Mouse (Mus musculus) limb, embryonic 13.5 days (tissue): ENCODE measurements around the gene Arid3b. TPM values are rescaled to one million over a fixed set of nuclear protein-coding genes. Genes with fewer than 3 reads are reported as not detected.

ENCODE experiments used
- ATAC-seq: fragments of 200-750 bp; cut with Nextera tagmentation; 2 replicates; pipeline ENCODE4 v1.8.0; 2017; ENCODE audit warnings: low read depth, moderate number of reproducible peaks, moderate TSS enrichment; ENCODE audit not compliant: low FRiP score
- H3K27ac ChIP-seq: fragments of 300-500 bp; sonication (generic); 2 replicates; pipeline ENCODE4 v1.5.1; 2015; ENCODE audit warnings: inconsistent platforms, mild to moderate bottlenecking, moderate library complexity
- H3K27me3 ChIP-seq: fragments of 300-500 bp; sonication (generic); 2 replicates; pipeline ENCODE4 v1.6.1; 2015; ENCODE audit warnings: mild to moderate bottlenecking, inconsistent platforms
- H3K36me3 ChIP-seq: fragments of 300-500 bp; sonication (generic); 2 replicates; pipeline ENCODE4 v1.6.1; 2015; ENCODE audit warnings: inconsistent platforms, mild to moderate bottlenecking, moderate library complexity
- H3K4me1 ChIP-seq: fragments of 300-500 bp; sonication (generic); 2 replicates; pipeline ENCODE4 v1.6.1; 2015; ENCODE audit warnings: inconsistent platforms
- H3K4me2 ChIP-seq: fragments of 300-500 bp; sonication (generic); replicated peaks from 2 replicates; pipeline ENCODE4 v1.6.1; 2015; ENCODE audit warnings: inconsistent platforms, mild to moderate bottlenecking, moderate library complexity
- H3K4me3 ChIP-seq: fragments of 300-500 bp; sonication (generic); 2 replicates; pipeline ENCODE4 v1.5.1; 2015; ENCODE audit warnings: moderate library complexity, mild to moderate bottlenecking, inconsistent platforms
- H3K9ac ChIP-seq: fragments of 300-500 bp; sonication (generic); 2 replicates; pipeline ENCODE4 v1.6.1; 2015; ENCODE audit warnings: mild to moderate bottlenecking, inconsistent platforms
- H3K9me3 ChIP-seq: fragments of 300-500 bp; sonication (generic); 2 replicates; pipeline ENCODE4 v1.6.1; 2016; ENCODE audit warnings: inconsistent platforms
- WGBS: fragments of 180-500 bp; shearing (Covaris S2); methylation state at CpG from one replicate; pipeline ENCODE4 v1.1.7; 2015; 5-methylcytosine and 5-hydroxymethylcytosine counted together
- polyA plus RNA-seq: library from polyadenylated mRNA; unstranded; fragments of >200 nt; fragmentation: Nextera tagmentation; extraction: Ambion mirVana; gene quantifications from 2 replicates; pipeline ENCODE4 v1.2.1, GENCODE M21; 2015

The Arid3b gene
- polyA plus RNA-seq, 1 experiment from 2014 or later: 7.3 TPM

DNA sequence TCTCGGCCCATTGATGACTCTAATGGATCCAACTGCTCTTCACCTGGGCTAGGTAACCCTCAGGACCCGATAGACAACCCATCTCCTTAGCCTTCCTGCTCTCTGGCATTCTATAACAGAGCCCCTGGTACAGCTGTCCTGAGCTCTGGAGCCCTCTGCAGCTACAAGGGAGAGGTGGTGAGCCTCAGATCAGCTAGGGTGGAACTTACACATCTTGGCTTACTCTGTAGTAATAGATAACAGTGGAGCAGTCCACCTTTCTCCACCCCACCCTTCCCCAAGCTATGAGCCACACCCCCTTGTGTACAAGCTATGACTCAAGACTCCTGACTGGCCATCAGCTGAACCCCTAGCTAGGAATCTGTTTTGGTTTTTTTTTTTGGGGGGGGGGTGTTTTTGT is 65.8 kb downstream of the Arid3b start:
- Histone ChIP-seq H3K4me2 (no peak overlapping the region), H3K27ac (no peak overlapping the region), H3K4me1 (peaks cover 8% of the 10 kb centered on the region), H3K4me3 (no peak overlapping the region), H3K36me3 (no peaks in the 10 kb centered on the region), H3K9ac (no peak overlapping the region), H3K9me3 (no peaks in the 10 kb centered on the region), H3K27me3 (no peaks in the 10 kb centered on the region)
- ATAC-seq: no peak
- WGBS: 88% methylated on average over 2 of the region's 2 CpGs

DNA sequence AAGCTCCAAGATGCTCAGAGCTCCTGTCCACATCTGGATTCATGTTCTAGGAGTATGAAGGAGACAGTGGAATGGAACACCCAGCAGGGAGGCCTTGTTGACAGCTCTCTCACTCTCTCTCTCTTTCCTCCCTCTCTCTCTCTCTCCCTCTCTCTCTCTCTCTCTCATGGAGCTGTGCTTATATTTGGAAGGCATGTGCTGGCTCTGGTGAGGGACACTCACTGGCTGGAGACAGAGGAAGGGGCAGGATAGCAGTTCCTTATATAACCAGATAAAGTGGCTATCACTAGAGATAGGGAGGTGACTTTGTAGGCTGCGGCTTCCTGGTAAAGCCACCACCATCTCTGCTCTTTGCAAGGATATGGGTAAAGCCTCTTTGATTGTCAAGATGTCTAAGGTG is 66.4 kb downstream of the Arid3b start:
- 83% methylated on average over 1 of the region's 1 CpGs for WGBS
- Histone ChIP-seq H3K27ac (no peak overlapping the region), H3K9me3 (no peaks in the 10 kb centered on the region), H3K4me1 (peaks cover 8% of the 10 kb centered on the region), H3K4me2 (no peak overlapping the region), H3K27me3 (no peaks in the 10 kb centered on the region), H3K4me3 (no peak overlapping the region), H3K9ac (no peak overlapping the region), H3K36me3 (no peaks in the 10 kb centered on the region)
- no peak for ATAC-seq

DNA sequence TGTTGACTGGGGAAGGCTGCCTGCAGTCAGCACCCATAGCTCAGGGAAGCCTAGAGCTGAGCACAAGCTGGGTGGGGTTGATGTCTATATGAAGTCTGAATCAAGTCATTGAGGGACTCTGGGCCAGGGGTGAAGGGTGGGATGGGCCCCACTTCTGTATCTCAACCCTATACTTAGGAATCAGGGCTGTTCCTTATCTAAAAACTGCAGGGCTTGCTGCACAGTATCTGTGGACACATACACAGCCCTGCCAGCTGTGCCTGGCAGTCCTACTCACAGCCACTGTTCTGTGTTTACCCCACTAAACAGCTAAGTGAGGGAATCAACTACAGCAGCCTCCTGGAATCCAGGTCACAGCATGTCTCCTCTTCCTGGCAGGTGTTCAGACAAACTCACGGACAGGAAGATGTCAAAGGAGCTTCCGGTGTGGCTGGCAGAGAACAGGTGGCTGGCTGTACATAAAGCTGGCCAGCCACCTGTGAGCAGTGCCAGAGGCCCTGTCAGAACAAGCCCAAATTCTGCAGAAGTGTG is 67.0 kb downstream of the Arid3b start:
- Histone ChIP-seq H3K4me2 (no peak overlapping the region), H3K36me3 (no peaks in the 10 kb centered on the region)

DNA sequence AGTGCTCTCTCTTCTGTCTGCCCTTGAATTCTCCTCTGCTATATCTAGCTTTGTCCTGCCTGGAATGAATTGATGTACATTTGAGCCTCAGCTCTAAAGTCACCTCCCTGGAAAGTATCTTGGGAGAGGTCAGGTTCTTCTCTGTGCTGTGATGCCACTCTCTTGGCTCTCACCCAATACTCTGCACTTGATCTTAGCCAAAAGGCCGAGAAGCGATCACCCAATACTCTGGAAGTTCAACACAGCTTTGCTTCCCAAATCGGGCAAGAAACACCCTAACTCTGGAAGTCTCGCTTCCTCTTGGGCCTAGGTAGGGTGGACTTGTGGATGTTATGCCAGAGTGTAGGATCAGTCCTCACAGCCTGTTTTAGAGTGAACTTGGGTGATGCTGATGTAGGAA is 69.4 kb downstream of the Arid3b start:
- H3K4me3 ChIP-seq: no peak overlapping the region
- no peaks in the 10 kb centered on the region for H3K27me3 ChIP-seq
- no peak overlapping the region for H3K27ac ChIP-seq
- peaks cover 28% of the 10 kb centered on the region for H3K4me1 ChIP-seq
- no peak overlapping the region for H3K9ac ChIP-seq
- no peaks in the 10 kb centered on the region for H3K36me3 ChIP-seq
- no peak for ATAC-seq
- WGBS: 93% methylated on average over 4 of the region's 4 CpGs
- H3K9me3 ChIP-seq: no peaks in the 10 kb centered on the region
- H3K4me2 ChIP-seq: no peak overlapping the region

More for the DNA sequence above, 67.0 kb downstream of the Arid3b start:
- Histone ChIP-seq H3K9ac (no peak overlapping the region), H3K9me3 (no peaks in the 10 kb centered on the region), H3K4me1 (peaks cover 8% of the 10 kb centered on the region), H3K27ac (no peak overlapping the region), H3K4me3 (no peak overlapping the region), H3K27me3 (no peaks in the 10 kb centered on the region)
- WGBS: 58% methylated on average over 2 of the region's 2 CpGs
- no peak for ATAC-seq

DNA sequence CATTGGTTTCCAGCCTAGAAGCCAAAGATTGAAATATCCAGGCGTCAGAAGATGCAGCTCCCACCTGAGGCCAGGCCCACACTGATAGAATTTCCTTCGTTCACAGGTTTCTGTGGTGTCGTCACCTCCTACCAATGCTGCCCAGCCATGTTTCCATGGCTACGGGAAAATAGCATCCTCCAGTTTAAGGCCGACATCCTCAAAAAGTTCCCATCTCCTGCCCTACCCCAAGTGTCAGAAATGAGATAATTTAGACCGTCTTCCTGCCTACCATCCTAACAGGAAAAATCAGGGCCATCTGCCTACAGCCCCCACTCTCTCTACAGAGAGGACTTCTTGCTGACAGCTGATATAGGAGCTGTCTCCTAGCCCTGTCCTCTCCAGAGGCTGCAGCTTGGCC is 70.2 kb downstream of the Arid3b start:
- no peak overlapping the region for H3K27ac ChIP-seq
- peak overlapping the region; percentile 93 for H3K4me3 ChIP-seq
- H3K4me1 ChIP-seq: peaks cover 36% of the 10 kb centered on the region
- ATAC-seq: no peak
- no peaks in the 10 kb centered on the region for H3K27me3 ChIP-seq
- peak overlapping the region; percentile 97 for H3K9ac ChIP-seq
- H3K9me3 ChIP-seq: no peaks in the 10 kb centered on the region
- WGBS: 39% methylated on average over 6 of the region's 6 CpGs
- peak overlapping the region; percentile 96 for H3K4me2 ChIP-seq
- H3K36me3 ChIP-seq: peaks cover 5% of the 10 kb centered on the region

DNA sequence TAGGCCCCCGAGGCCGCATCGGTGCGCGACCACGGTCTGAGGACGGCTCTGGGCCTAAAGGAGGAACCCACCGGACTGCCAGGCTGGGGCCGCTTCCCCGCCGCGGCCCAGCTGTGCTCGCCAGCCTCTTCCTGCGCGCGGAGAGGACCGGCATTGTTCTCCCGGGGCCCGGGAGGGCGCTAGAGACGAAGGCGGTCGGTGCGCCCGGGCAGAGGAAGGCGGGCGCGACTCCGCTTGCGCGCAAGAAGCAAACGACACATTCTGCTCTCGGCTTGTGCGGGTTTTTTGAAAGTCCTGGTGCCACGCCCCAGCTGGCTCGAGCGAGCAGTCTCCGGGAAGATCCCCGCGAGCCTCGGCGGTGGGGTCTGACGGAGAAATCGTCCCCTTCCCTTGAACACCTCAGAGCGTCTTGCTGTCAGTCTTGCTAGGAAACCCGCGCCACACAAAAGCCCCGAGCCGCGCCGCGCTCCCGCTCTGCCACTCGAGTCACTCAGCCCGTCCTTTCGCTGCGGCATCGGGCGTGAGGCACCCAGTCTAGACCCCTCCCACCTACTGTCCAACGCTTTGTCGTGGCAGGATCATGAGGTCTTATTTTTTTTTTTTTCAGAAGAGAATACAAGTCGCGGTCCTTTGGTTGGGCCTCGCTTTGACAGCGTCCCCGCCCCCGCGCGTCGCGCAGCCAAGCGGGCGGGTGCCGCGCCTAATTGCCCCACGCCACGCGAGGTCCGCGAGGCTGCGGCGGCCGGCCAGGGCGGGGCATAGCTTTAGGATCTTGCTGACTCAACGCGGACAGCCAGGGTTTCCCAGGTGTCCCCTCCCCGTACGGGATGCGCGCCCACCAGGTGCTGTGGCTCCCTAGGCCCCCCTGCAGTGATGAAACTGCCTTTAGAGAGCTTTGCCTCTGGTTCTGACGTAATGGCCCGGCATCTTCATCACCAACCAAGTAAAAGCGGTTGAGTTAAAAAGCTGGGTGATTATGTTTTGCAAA is 70.9 kb downstream of the Arid3b start, which contains the start of gene Clk3:
Gene Clk3 (minus strand): TSS at position 497 of the 988 bp plus-strand sequence.
- H3K9ac ChIP-seq: peak within 1 kb of the TSS; percentile 97
- H3K4me1 ChIP-seq: peaks cover 37% of the 10 kb centered on the region
- ATAC-seq: peak; percentile 73
- peak within 1 kb of the TSS; percentile 98 for H3K27ac ChIP-seq
- H3K4me3 ChIP-seq: peak within 1 kb of the TSS; percentile 93
- H3K27me3 ChIP-seq: no peaks in the 10 kb centered on the region
- H3K36me3 ChIP-seq: peaks cover 12% of the 10 kb centered on the region
- WGBS: under 1% methylated on average over 88 of the region's 93 CpGs
- H3K9me3 ChIP-seq: no peaks in the 10 kb centered on the region
- H3K4me2 ChIP-seq: peak within 1 kb of the TSS; percentile 96

DNA sequence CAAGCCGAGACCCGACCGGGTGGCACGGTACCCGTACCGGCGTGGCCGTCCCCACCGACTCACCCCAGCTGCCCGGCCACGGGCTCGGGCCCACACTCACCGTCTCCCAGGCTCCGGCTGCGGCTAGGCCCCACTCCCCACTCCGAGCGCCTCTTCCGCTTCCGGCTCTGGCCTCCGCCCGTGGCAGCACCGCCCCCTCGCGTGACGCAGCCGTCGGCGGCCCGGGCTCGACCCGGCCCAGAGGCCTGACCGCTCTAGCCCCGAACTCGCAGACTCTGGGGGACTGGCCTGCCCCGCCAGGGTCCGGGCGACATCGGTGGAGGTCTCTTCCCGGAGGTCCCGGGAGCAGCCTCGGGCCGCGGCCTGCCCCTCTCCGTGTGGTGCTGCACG is 71.6 kb downstream of the Arid3b start:
- peak; percentile 91 for ATAC-seq
- Histone ChIP-seq H3K4me3 (peak overlapping the region; percentile 93), H3K4me1 (peaks cover 37% of the 10 kb centered on the region), H3K27me3 (no peaks in the 10 kb centered on the region), H3K9me3 (no peaks in the 10 kb centered on the region), H3K27ac (peak overlapping the region; percentile 98), H3K9ac (peak overlapping the region; percentile 97), H3K36me3 (peaks cover 19% of the 10 kb centered on the region), H3K4me2 (peak overlapping the region; percentile 96)
- under 1% methylated on average over 41 of the region's 45 CpGs for WGBS

DNA sequence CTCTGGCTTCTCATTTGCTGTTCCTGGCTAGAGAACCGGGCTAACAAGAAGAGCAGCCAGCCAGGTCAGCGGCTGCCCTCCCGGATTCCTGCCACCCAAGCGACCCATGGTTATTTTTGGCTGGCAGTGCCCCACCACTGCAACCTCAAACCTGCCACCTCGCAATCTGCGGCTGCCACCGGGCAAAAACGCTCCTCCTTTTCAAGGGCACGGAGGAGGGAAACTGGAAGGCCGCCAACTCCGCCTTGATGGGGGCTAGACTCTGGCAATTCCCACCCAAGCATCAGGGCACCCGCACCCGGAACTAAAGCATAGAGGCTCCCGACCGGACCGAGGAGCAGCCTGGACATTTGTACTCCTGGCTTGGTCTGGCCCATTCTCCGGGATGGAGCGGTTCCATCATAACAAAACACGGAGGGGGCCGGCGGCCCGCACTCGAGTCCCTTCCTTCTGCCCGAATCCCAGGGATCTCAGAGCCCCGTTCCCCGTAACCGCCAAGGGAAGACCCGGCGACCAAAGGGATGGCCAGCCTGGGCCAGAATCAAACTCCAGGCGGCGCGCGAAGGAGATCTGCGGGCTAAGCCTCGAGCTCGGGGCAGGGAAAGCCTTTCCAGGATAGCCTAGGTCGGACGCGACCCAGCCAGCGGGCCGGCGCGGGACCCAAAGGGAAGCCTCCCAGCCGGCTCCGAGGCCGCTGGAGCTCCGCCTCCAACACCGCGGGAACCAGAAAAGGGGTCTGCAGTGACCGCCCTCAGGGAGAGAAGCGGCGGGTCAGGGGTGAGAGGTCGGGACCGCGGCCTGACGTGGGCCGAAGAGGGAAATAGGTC is 72.2 kb downstream of the Arid3b start:
- Histone ChIP-seq H3K9ac (peak overlapping the region; percentile 97), H3K36me3 (peaks cover 25% of the 10 kb centered on the region), H3K27ac (peak overlapping the region; percentile 98), H3K4me1 (peaks cover 37% of the 10 kb centered on the region), H3K27me3 (no peaks in the 10 kb centered on the region), H3K9me3 (no peaks in the 10 kb centered on the region), H3K4me3 (peak overlapping the region; percentile 93), H3K4me2 (peak overlapping the region; percentile 96)
- ATAC-seq: peak; percentile 68
- under 1% methylated on average over 57 of the region's 57 CpGs for WGBS

DNA sequence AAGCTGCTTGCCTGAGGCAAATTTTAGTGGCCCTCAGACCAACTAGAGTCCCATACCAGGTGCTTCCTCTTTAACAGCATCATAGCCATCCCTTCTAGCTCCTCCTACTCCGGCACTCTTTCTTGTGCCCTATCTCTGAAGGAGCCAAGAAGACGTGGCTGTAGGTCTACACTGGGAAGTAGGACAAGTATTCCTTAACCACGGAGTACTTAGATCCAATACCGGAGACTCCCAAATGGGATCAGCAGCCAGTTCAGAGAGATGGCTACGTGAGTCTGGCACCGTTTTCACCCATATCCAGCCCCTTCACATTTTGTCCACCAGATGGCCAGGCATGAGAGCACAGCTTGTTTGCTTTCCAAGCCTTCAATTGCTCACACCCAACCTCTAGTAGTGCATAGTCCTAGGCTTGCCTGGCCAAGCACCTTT is 74.0 kb downstream of the Arid3b start:
- H3K4me2 ChIP-seq: peak overlapping the region; percentile 96
- H3K9me3 ChIP-seq: no peaks in the 10 kb centered on the region
- peak overlapping the region; percentile 93 for H3K4me3 ChIP-seq
- no peak for ATAC-seq
- peak overlapping the region; percentile 43; the same call in 1 of the 2 replicates for H3K9ac ChIP-seq
- peaks cover 37% of the 10 kb centered on the region for H3K4me1 ChIP-seq
- H3K27me3 ChIP-seq: no peaks in the 10 kb centered on the region
- H3K36me3 ChIP-seq: peaks cover 43% of the 10 kb centered on the region
- H3K27ac ChIP-seq: no peak overlapping the region
- whole genome bisulfite sequencing: 57% methylated on average over 6 of the region's 6 CpGs

DNA sequence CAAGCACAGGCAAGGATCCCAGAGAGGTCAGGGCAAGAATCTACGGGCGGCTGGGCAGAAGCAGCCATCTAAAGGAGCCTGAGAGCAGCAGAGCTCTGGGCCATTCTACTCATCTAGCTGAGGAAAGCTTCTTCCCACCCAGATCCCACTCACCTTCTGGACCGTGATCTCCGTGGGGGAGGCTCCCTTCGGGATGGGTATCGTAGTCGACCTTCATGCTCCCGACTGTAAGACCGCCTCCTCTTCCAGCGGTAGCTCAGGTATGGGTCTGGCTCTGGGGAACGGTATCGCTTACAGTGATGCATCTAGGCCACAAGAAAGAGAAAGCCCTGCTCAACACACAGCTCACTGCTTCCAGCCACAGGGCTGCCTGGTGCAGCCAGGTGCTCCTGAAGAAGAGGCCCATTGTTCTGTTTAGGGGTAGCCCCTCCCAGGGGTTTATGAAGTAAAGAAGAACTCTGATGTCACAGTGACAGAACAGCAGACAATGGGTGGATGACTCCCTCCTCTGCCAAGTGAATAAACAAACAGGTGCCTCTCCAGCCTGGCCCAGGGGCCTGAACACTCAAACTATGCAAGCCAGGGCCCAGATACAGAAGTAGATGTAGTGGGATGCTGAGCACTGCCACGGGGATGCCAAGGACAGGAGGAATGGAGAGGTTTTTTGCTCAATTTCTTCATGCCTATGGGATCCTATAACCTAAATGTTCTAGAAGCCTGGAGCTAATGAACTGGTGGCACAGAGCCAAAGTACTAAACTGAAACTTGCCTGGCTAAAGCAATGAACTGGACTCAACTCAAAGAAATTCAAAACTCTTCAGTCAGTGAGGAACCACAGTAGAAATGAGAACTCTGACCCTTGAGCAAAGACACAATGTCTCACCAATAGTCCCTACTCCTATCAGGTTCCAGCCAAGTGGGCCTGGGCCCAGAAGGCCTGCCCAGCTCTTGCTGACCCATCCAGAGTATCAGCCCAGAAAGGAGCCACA is 74.7 kb downstream of the Arid3b start:
- Histone ChIP-seq H3K4me1 (peaks cover 37% of the 10 kb centered on the region), H3K4me3 (peak overlapping the region; percentile 93), H3K27ac (no peak overlapping the region), H3K9me3 (no peaks in the 10 kb centered on the region), H3K36me3 (peaks cover 50% of the 10 kb centered on the region), H3K27me3 (no peaks in the 10 kb centered on the region), H3K4me2 (peak overlapping the region; percentile 96), H3K9ac (peak overlapping the region; percentile 43; the same call in 1 of the 2 replicates)
- WGBS: 89% methylated on average over 13 of the region's 13 CpGs
- ATAC-seq: no peak
